Mouse (Mus musculus) forebrain, embryonic 11.5 days (tissue): ENCODE measurements around the gene Sdk2. TPM values are rescaled to one million over a fixed set of nuclear protein-coding genes. Genes with fewer than 3 reads are reported as not detected.

Experiments used
- ATAC-seq: fragments of 200-750 bp; cut with Nextera tagmentation; replicated peaks from 2 replicates; pipeline ENCODE4 v1.8.0; 2017; ENCODE audit warnings: moderate TSS enrichment; ENCODE audit not compliant: low FRiP score
- DNase-seq: peaks from one replicate; pipeline ENCODE4 v3.0.0-alpha.2; 2017; ENCODE audit warnings: low spot score
- H3K27ac ChIP-seq: fragments of 300-500 bp; sonication (generic); 2 replicates; pipeline ENCODE4 v1.5.1; 2014; ENCODE audit warnings: low read depth, low read length
- H3K27me3 ChIP-seq: fragments of 300-500 bp; sonication (generic); 2 replicates; pipeline ENCODE4 v1.6.1; 2014; ENCODE audit warnings: mild to moderate bottlenecking, low read length, mixed read lengths; ENCODE audit not compliant: control insufficient read depth, insufficient read depth
- H3K36me3 ChIP-seq: fragments of 300-500 bp; sonication (generic); 2 replicates; pipeline ENCODE4 v1.6.1; 2014; ENCODE audit warnings: mild to moderate bottlenecking, low read length, moderate library complexity, mixed read lengths; ENCODE audit not compliant: control insufficient read depth, insufficient read depth
- H3K4me1 ChIP-seq: fragments of 300-500 bp; sonication (generic); replicated peaks from 2 replicates; pipeline ENCODE4 v1.6.1; 2014; ENCODE audit warnings: low read length, mixed read lengths; ENCODE audit not compliant: control insufficient read depth, insufficient read depth
- H3K4me2 ChIP-seq: fragments of 300-500 bp; sonication (generic); 2 replicates; pipeline ENCODE4 v1.6.1; 2014; ENCODE audit warnings: low read depth, mild to moderate bottlenecking, low read length, moderate library complexity, mixed read lengths; ENCODE audit not compliant: severe bottlenecking
- H3K4me3 ChIP-seq: fragments of 300-500 bp; sonication (generic); 2 replicates; pipeline ENCODE4 v1.5.1; 2014; ENCODE audit warnings: low read depth, low read length
- H3K9ac ChIP-seq: fragments of 300-500 bp; sonication (generic); 2 replicates; pipeline ENCODE4 v1.6.1; 2014; ENCODE audit warnings: low read length
- H3K9me3 ChIP-seq: fragments of 300-500 bp; sonication (generic); 2 replicates; pipeline ENCODE4 v1.6.1; 2016; ENCODE audit warnings: low read length, mixed read lengths; ENCODE audit not compliant: control insufficient read depth
- WGBS: fragments of 180-500 bp; shearing (Covaris S2); extraction: QIAGEN DNeasy Blood & Tissue Kit; methylation state at CpG from one replicate; pipeline ENCODE4 v1.1.7; 2014; 5-methylcytosine and 5-hydroxymethylcytosine counted together
- polyA plus RNA-seq: library from polyadenylated mRNA; unstranded; fragments of >200 nt; fragmentation: Nextera tagmentation; extraction: Ambion mirVana; gene quantifications from 2 replicates; pipeline ENCODE4 v1.2.1, GENCODE M21; 2014

The Sdk2 gene
- polyA plus RNA-seq, 1 experiment from 2014 or later, result 1.5 TPM

GRCm38 (mm10) chr11:114040391-114041035, 26.3 kb downstream of the Sdk2 start:
- no peak for DNase-seq
- no peak overlapping the region for H3K4me3 ChIP-seq
- 4% methylated on average over 10 of the region's 10 CpGs for WGBS

GRCm38 (mm10) chr11:114038036-114038435, 28.8 kb downstream of the Sdk2 start:
- WGBS, result 87% methylated on average over 8 of the region's 8 CpGs
- peaks cover 8% of the 10 kb centered on the region; the same call in 1 of the 2 replicates for H3K4me1 ChIP-seq

More at GRCm38 (mm10) chr11:114040391-114041035, 26.3 kb downstream of the Sdk2 start:
- Histone ChIP-seq H3K9ac (peak overlapping the region; percentile 41), H3K9me3 (no peaks in the 10 kb centered on the region), H3K4me1 (peaks cover 8% of the 10 kb centered on the region; the same call in 1 of the 2 replicates), H3K36me3 (no peaks in the 10 kb centered on the region), H3K27me3 (no peaks in the 10 kb centered on the region), H3K27ac (no peak overlapping the region), H3K4me2 (no peak overlapping the region)
- ATAC-seq, result peak; percentile 63

DNA sequence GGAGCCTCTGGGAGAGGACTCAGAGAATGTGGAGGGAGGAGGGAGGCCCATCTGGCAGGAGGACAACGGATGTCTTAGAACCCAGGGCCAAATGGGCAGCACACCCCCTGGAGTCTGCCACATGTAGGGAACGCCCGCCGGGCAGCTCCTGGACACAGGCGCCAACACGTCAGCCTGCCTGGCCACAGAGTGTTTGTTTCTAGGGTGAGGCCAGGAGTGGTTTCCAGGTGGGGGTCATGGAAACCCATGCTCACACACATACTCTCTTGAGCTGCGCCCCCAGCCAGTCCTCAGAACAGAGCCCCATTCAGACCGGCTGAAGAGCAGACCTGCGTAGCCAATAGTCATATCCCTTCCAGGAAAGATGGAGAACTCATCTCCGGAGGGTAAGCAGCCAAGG, 35.4 kb downstream of the Sdk2 start:
- H3K4me2 ChIP-seq, result no peak overlapping the region
- ATAC-seq (no peak), DNase-seq (no peak)
- H3K9me3 ChIP-seq, result no peaks in the 10 kb centered on the region
- H3K9ac ChIP-seq, result no peak overlapping the region
- no peak overlapping the region for H3K4me3 ChIP-seq
- H3K27me3 ChIP-seq, result no peaks in the 10 kb centered on the region
- H3K27ac ChIP-seq, result no peak overlapping the region
- no peaks in the 10 kb centered on the region; the same call in 1 of the 2 replicates for H3K4me1 ChIP-seq
- WGBS, result 89% methylated on average over 10 of the region's 10 CpGs
- no peaks in the 10 kb centered on the region for H3K36me3 ChIP-seq

More at GRCm38 (mm10) chr11:114038036-114038435, 28.8 kb downstream of the Sdk2 start:
- Histone ChIP-seq H3K4me2 (no peak overlapping the region), H3K27ac (no peak overlapping the region), H3K27me3 (no peaks in the 10 kb centered on the region), H3K9me3 (no peaks in the 10 kb centered on the region), H3K9ac (no peak overlapping the region), H3K36me3 (no peaks in the 10 kb centered on the region), H3K4me3 (no peak overlapping the region)
- ATAC-seq (no peak), DNase-seq (no peak)

- 93% methylated on average over 7 of the region's 7 CpGs for WGBS
- H3K9ac ChIP-seq, result no peak overlapping the region
- H3K27me3 ChIP-seq, result no peaks in the 10 kb centered on the region
- no peak for ATAC-seq
- no peaks in the 10 kb centered on the region for H3K9me3 ChIP-seq
- no peaks in the 10 kb centered on the region; the same call in 1 of the 2 replicates for H3K4me1 ChIP-seq
- H3K4me3 ChIP-seq, result no peak overlapping the region
- no peak overlapping the region for H3K27ac ChIP-seq
- no peak overlapping the region for H3K4me2 ChIP-seq
- H3K36me3 ChIP-seq, result no peaks in the 10 kb centered on the region
- DNase-seq, result no peak
Measured at GRCm38 (mm10) chr11:114030214-114030613, 36.6 kb downstream of the Sdk2 start.

GRCm38 (mm10) chr11:114028512-114028911, 38.3 kb downstream of the Sdk2 start:
- Histone ChIP-seq H3K9ac (no peak overlapping the region), H3K4me2 (no peak overlapping the region), H3K4me1 (no peaks in the 10 kb centered on the region; the same call in 1 of the 2 replicates), H3K27me3 (no peaks in the 10 kb centered on the region), H3K9me3 (no peaks in the 10 kb centered on the region), H3K27ac (no peak overlapping the region), H3K36me3 (no peaks in the 10 kb centered on the region), H3K4me3 (no peak overlapping the region)
- 45% methylated on average over 6 of the region's 6 CpGs for WGBS
- ATAC-seq (no peak), DNase-seq (no peak)

DNA sequence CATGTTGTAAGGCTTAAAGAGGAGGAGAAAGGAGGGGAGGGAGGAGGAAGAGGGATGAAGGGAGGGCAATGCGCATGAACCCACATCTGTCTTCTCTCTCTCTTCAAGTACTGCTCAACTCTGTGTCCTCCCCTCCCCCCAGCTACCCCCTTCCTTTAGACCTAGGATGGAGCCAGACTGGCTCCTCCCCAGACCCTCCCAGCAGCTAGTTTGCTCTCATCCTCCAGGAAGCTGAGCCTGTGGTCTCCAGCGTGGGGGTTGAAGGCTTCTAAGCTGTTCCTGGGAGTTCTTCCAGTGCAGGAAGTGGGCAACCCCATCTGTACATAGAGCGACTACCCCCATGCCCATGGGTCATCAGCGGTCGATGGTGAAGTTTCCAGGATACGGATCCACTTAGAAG, 38.8 kb downstream of the Sdk2 start:
- Histone ChIP-seq H3K27ac (no peak overlapping the region), H3K4me1 (no peaks in the 10 kb centered on the region; the same call in 1 of the 2 replicates), H3K4me3 (no peak overlapping the region), H3K4me2 (no peak overlapping the region), H3K27me3 (no peaks in the 10 kb centered on the region), H3K36me3 (no peaks in the 10 kb centered on the region), H3K9ac (no peak overlapping the region), H3K9me3 (no peaks in the 10 kb centered on the region)
- 69% methylated on average over 6 of the region's 6 CpGs for WGBS
- ATAC-seq (no peak), DNase-seq (no peak)

DNA sequence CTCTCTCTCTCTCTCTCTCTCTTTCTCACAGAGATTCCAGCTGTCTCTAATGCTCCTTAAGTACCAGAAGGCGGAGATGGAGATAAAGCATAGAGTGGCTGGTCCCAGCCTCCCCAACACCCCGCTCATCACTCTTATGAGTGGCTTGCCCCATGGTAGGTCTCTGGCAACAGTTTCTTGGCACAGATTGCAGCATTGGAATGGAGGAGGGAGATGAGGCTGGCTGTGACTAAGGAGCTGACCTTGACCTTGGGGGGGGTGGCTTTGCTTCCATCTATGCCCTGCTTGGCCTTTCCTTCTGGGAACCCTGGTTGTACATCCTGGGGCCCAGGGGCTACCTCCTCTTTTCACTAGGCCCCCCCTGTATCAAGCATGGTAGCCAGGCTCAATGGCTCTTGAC, 41.8 kb downstream of the Sdk2 start:
- H3K4me1 ChIP-seq, result no peaks in the 10 kb centered on the region; the same call in 1 of the 2 replicates

GRCm38 (mm10) chr11:114023965-114024364, 42.9 kb downstream of the Sdk2 start:
- no peaks in the 10 kb centered on the region for H3K9me3 ChIP-seq
- H3K4me1 ChIP-seq, result peaks cover 3% of the 10 kb centered on the region; the same call in 1 of the 2 replicates
- H3K36me3 ChIP-seq, result no peaks in the 10 kb centered on the region
- no peak overlapping the region for H3K4me3 ChIP-seq
- no peak overlapping the region for H3K27ac ChIP-seq
- 84% methylated on average over 1 of the region's 1 CpGs for WGBS
- ATAC-seq (no peak), DNase-seq (no peak)
- no peaks in the 10 kb centered on the region for H3K27me3 ChIP-seq
- H3K4me2 ChIP-seq, result no peak overlapping the region
- H3K9ac ChIP-seq, result no peak overlapping the region

More for the DNA sequence above, 41.8 kb downstream of the Sdk2 start:
- no peak overlapping the region for H3K4me3 ChIP-seq
- WGBS, result 86% methylated on average over 2 of the region's 2 CpGs
- DNase-seq (no peak), ATAC-seq (no peak)
- H3K27ac ChIP-seq, result no peak overlapping the region
- H3K9me3 ChIP-seq, result no peaks in the 10 kb centered on the region
- H3K27me3 ChIP-seq, result no peaks in the 10 kb centered on the region
- H3K4me2 ChIP-seq, result no peak overlapping the region
- no peaks in the 10 kb centered on the region for H3K36me3 ChIP-seq
- no peak overlapping the region for H3K9ac ChIP-seq

DNA sequence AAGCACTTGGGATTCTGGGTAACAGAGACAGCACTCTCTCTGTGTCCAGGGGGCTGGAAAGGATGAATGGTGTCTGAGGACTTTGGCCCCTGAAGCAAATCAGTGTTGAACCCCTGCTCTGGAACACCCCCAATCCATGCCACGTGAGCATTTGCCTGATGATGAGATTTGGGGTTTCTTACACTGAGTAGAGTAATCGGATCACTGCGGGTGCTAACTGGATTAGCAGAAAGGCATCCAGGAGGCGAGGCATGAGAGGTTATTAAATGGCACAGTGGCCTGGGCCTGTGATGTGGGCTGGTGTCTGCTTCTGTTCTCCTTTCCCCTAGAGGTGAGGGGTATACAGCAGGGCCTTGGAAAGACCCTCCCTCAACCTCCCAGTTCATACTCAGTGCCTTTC, 44.7 kb downstream of the Sdk2 start:
- H3K4me3 ChIP-seq, result no peak overlapping the region
- ATAC-seq, result no peak
- no peak for DNase-seq
- no peak overlapping the region for H3K9ac ChIP-seq
- H3K36me3 ChIP-seq, result no peaks in the 10 kb centered on the region
- 65% methylated on average over 4 of the region's 4 CpGs for WGBS
- no peaks in the 10 kb centered on the region; the same call in 1 of the 2 replicates for H3K27me3 ChIP-seq
- H3K27ac ChIP-seq, result no peak overlapping the region
- no peaks in the 10 kb centered on the region for H3K9me3 ChIP-seq
- peaks cover 8% of the 10 kb centered on the region; the same call in 1 of the 2 replicates for H3K4me1 ChIP-seq
- no peak overlapping the region for H3K4me2 ChIP-seq
